Mouse (Mus musculus) olfactory bulb, adult 2 months (tissue): ENCODE data around the gene Tmem141. TPM values are rescaled to one million over a fixed set of nuclear protein-coding genes. Genes with fewer than 3 reads are reported as not detected.

Experiments used
- H3K27ac ChIP-seq: fragments of 200-500 bp; 2 replicates; pipeline ENCODE4 v1.5.1; 2012; ENCODE audit warnings: low read depth, low read length; ENCODE audit not compliant: insufficient read depth
- H3K4me1 ChIP-seq: fragments of 200-500 bp; 2 replicates; pipeline ENCODE4 v1.6.1; 2012; ENCODE audit warnings: low read length; ENCODE audit not compliant: control insufficient read depth, insufficient read depth
- H3K4me3 ChIP-seq: fragments of 200-500 bp; 2 replicates; pipeline ENCODE4 v1.5.1; 2012; ENCODE audit warnings: mild to moderate bottlenecking, low read depth, low read length, moderate library complexity; ENCODE audit not compliant: insufficient read depth
- CTCF ChIP-seq: fragments of 200-500 bp; IDR thresholded peaks from 2 replicates; pipeline ENCODE4 v1.5.1; 2012; ENCODE audit warnings: low read depth, mild to moderate bottlenecking, low read length, moderate library complexity; ENCODE audit not compliant: insufficient read depth
- POLR2A ChIP-seq: fragments of 200-500 bp; IDR thresholded peaks from 2 replicates; pipeline ENCODE4 v1.6.1; 2012; ENCODE audit warnings: mild to moderate bottlenecking, low read depth, low read length, moderate library complexity; ENCODE audit not compliant: insufficient read depth
- WGBS: fragments of 180-500 bp; shearing (Covaris S2); methylation state at CpG from one replicate; pipeline ENCODE4 v1.1.7; 2018; 5-methylcytosine and 5-hydroxymethylcytosine counted together
- polyA plus RNA-seq: library from polyadenylated mRNA; stranded (reverse); fragments of >200 nt; gene quantifications from 2 replicates; pipeline ENCODE4 v1.2.4, GENCODE M21; 2012; ENCODE audit warnings: low replicate concordance; ENCODE audit not compliant: missing spikeins, insufficient read depth, insufficient read length

Gene Tmem141
- polyA plus RNA-seq = not detected in 2 replicates

GRCm38 (mm10) chr2:25621229-25622200 is at the start of gene Tmem141:
Gene Tmem141, minus strand, starts transcription at chr2:25622005.
- H3K27ac ChIP-seq = no peak within 1 kb of the TSS
- WGBS = 9% methylated on average over 34 of the region's 34 CpGs
- H3K4me1 ChIP-seq = peaks cover 11% of the 10 kb centered on the region
- peak within 1 kb of the TSS; percentile 57 for H3K4me3 ChIP-seq
- TF ChIP-seq POLR2A (peak; percentile 35; the same call in 1 of the 2 replicates), CTCF (peak; percentile 49; the same call in 1 of the 2 replicates)

- Histone ChIP-seq H3K4me1 (no peaks in the 10 kb centered on the region), H3K4me3 (no peak overlapping the region), H3K27ac (no peak overlapping the region)
- WGBS = 63% methylated on average over 1 of the region's 1 CpGs
- TF ChIP-seq CTCF = no peak
- no peak for TF ChIP-seq POLR2A
Observed at GRCm38 (mm10) chr2:25666516-25666915, 44.7 kb upstream of the Tmem141 start.

- Histone ChIP-seq H3K27ac (no peak overlapping the region), H3K4me1 (no peaks in the 10 kb centered on the region), H3K4me3 (no peak overlapping the region)
- WGBS = 87% methylated on average over 5 of the region's 5 CpGs
- TF ChIP-seq CTCF (no peak), POLR2A (no peak)
Observed at GRCm38 (mm10) chr2:25664125-25664524, 42.3 kb upstream of the Tmem141 start.

GRCm38 (mm10) chr2:25663511-25663910 is 41.7 kb upstream of the Tmem141 start:
- Histone ChIP-seq H3K4me3 (no peak overlapping the region), H3K27ac (no peak overlapping the region), H3K4me1 (no peaks in the 10 kb centered on the region)
- TF ChIP-seq CTCF (peak; percentile 29; the same call in 1 of the 2 replicates), POLR2A (no peak)
- WGBS = 37% methylated on average over 1 of the region's 1 CpGs

GRCm38 (mm10) chr2:25661245-25661970 is 39.6 kb upstream of the Tmem141 start:
- 75% methylated on average over 6 of the region's 6 CpGs for WGBS
- TF ChIP-seq CTCF (no peak), POLR2A (no peak)
- no peaks in the 10 kb centered on the region for H3K4me1 ChIP-seq

GRCm38 (mm10) chr2:25660279-25660678 is 38.5 kb upstream of the Tmem141 start:
- 89% methylated on average over 8 of the region's 8 CpGs for WGBS
- Histone ChIP-seq H3K4me1 (no peaks in the 10 kb centered on the region), H3K4me3 (no peak overlapping the region), H3K27ac (no peak overlapping the region)
- TF ChIP-seq POLR2A = no peak
- no peak for TF ChIP-seq CTCF

More at GRCm38 (mm10) chr2:25661245-25661970, 39.6 kb upstream of the Tmem141 start:
- Histone ChIP-seq H3K27ac (no peak overlapping the region), H3K4me3 (no peak overlapping the region)

GRCm38 (mm10) chr2:25657652-25658051 is 35.8 kb upstream of the Tmem141 start, which contains the start of gene Lcn5:
Gene Lcn5, plus strand, starts transcription at chr2:25657952.
- no peak within 1 kb of the TSS for H3K27ac ChIP-seq
- no peak within 1 kb of the TSS for H3K4me3 ChIP-seq
- no peaks in the 10 kb centered on the region for H3K4me1 ChIP-seq
- no peak for TF ChIP-seq POLR2A
- no peak for TF ChIP-seq CTCF

GRCm38 (mm10) chr2:25657246-25657645 is 35.4 kb upstream of the Tmem141 start:
- TF ChIP-seq CTCF = no peak
- no peak for TF ChIP-seq POLR2A
- Histone ChIP-seq H3K4me1 (no peaks in the 10 kb centered on the region), H3K4me3 (no peak overlapping the region), H3K27ac (no peak overlapping the region)
- 57% methylated on average over 4 of the region's 4 CpGs for WGBS

- no peaks in the 10 kb centered on the region for H3K4me1 ChIP-seq
- no peak overlapping the region for H3K27ac ChIP-seq
- H3K4me3 ChIP-seq = no peak overlapping the region
- TF ChIP-seq CTCF (no peak), POLR2A (no peak)
- 73% methylated on average over 4 of the region's 4 CpGs for WGBS
Observed at GRCm38 (mm10) chr2:25656691-25657090, 34.9 kb upstream of the Tmem141 start.
